Mouse (Mus musculus): Measurements from ENCODE around the gene Cox20. TPM values are rescaled to one million over a fixed set of nuclear protein-coding genes. Genes with fewer than 3 reads are reported as not detected.
"Not testable (repeated sequence)": the region's sequence is repeated elsewhere in the genome, so short reads cannot be mapped to it uniquely, and the experiment has no call there.

Cox20 gene
- 101 TPM in 2 replicates for polyA plus RNA-seq (2015; fragmentation: Nextera tagmentation; extraction: Ambion mirVana)

GRCm38 (mm10) chr1:178318389-178319184 is at the start of gene Cox20:
Gene Cox20 (plus strand): TSS chr1:178319130.
- Histone ChIP-seq H3K9me3 (no peaks in the 10 kb centered on the region), H3K4me3 (peak within 1 kb of the TSS; percentile 62), H3K36me3 (peaks cover 27% of the 10 kb centered on the region), H3K9ac (peak within 1 kb of the TSS; percentile 78), H3K4me2 (peak within 1 kb of the TSS; percentile 54), H3K4me1 (peaks cover 14% of the 10 kb centered on the region), H3K27ac (peak within 1 kb of the TSS; percentile 100), H3K27me3 (no peaks in the 10 kb centered on the region)
- peak; percentile 95 for ATAC-seq (ENCODE audit: insufficient number of reproducible peaks, low FRiP score, low TSS enrichment, low read depth)
- WGBS = under 1% methylated on average over 83 of the region's 83 CpGs

- no peak overlapping the region for H3K4me2 ChIP-seq
- peaks cover 4% of the 10 kb centered on the region; the same call in 1 of the 2 replicates for H3K4me1 ChIP-seq
- no peaks in the 10 kb centered on the region for H3K27me3 ChIP-seq
- 24% methylated on average over 6 of the region's 6 CpGs for WGBS
- no peaks in the 10 kb centered on the region for H3K36me3 ChIP-seq
- no peak overlapping the region for H3K27ac ChIP-seq
- H3K9ac ChIP-seq = no peak overlapping the region
- ATAC-seq (ENCODE audit: insufficient number of reproducible peaks, low FRiP score, low TSS enrichment, low read depth) = no peak
- H3K4me3 ChIP-seq = no peak overlapping the region
- no peaks in the 10 kb centered on the region for H3K9me3 ChIP-seq
Measured at GRCm38 (mm10) chr1:178270635-178271034, 48.3 kb upstream of the Cox20 start.

- no peak overlapping the region for H3K27ac ChIP-seq
- no peaks in the 10 kb centered on the region for H3K27me3 ChIP-seq
- H3K9ac ChIP-seq = no peak overlapping the region
- H3K9me3 ChIP-seq = no peaks in the 10 kb centered on the region
- WGBS = 17% methylated on average over 9 of the region's 9 CpGs
- peak overlapping the region; percentile 65 for H3K4me3 ChIP-seq
- H3K4me2 ChIP-seq = peak overlapping the region; percentile 87
- H3K4me1 ChIP-seq = peaks cover 14% of the 10 kb centered on the region; the same call in 1 of the 2 replicates
- H3K36me3 ChIP-seq = no peaks in the 10 kb centered on the region
- no peak for ATAC-seq (ENCODE audit: insufficient number of reproducible peaks, low FRiP score, low TSS enrichment, low read depth)
Measured at GRCm38 (mm10) chr1:178275174-178275730, 43.7 kb upstream of the Cox20 start.

GRCm38 (mm10) chr1:178275738-178276053 is 43.2 kb upstream of the Cox20 start:
- Histone ChIP-seq H3K9me3 (no peaks in the 10 kb centered on the region), H3K27ac (peak overlapping the region; percentile 87), H3K4me1 (peaks cover 14% of the 10 kb centered on the region; the same call in 1 of the 2 replicates), H3K36me3 (no peaks in the 10 kb centered on the region), H3K9ac (peak overlapping the region; percentile 88), H3K4me2 (peak overlapping the region; percentile 87), H3K4me3 (peak overlapping the region; percentile 65), H3K27me3 (no peaks in the 10 kb centered on the region)
- ATAC-seq (ENCODE audit: insufficient number of reproducible peaks, low FRiP score, low TSS enrichment, low read depth) = no peak; the same call in 1 of the 2 replicates
- 3% methylated on average over 11 of the region's 11 CpGs for WGBS

- Histone ChIP-seq H3K27ac (peak overlapping the region; percentile 87), H3K27me3 (no peaks in the 10 kb centered on the region), H3K9me3 (no peaks in the 10 kb centered on the region)
Measured at GRCm38 (mm10) chr1:178276054-178276911, 42.6 kb upstream of the Cox20 start.

GRCm38 (mm10) chr1:178283314-178283713 is 35.6 kb upstream of the Cox20 start:
- H3K9me3 ChIP-seq; H3K27me3 ChIP-seq; H3K27ac ChIP-seq; H3K36me3 ChIP-seq; ATAC-seq (ENCODE audit: insufficient number of reproducible peaks, low FRiP score, low TSS enrichment, low read depth); H3K4me3 ChIP-seq; H3K4me2 ChIP-seq; H3K4me1 ChIP-seq; H3K9ac ChIP-seq: not testable (repeated sequence)
- WGBS = 91% methylated on average over 3 of the region's 3 CpGs

More at GRCm38 (mm10) chr1:178276054-178276911, 42.6 kb upstream of the Cox20 start:
- Histone ChIP-seq H3K36me3 (no peaks in the 10 kb centered on the region), H3K4me3 (peak overlapping the region; percentile 65), H3K9ac (peak overlapping the region; percentile 88), H3K4me2 (peak overlapping the region; percentile 87), H3K4me1 (peaks cover 14% of the 10 kb centered on the region; the same call in 1 of the 2 replicates)
- under 1% methylated on average over 66 of the region's 87 CpGs for WGBS
- peak; percentile 80 for ATAC-seq (ENCODE audit: insufficient number of reproducible peaks, low FRiP score, low TSS enrichment, low read depth)

GRCm38 (mm10) chr1:178283946-178284720 is 34.8 kb upstream of the Cox20 start:
- H3K27ac ChIP-seq = no peak overlapping the region
- H3K9me3 ChIP-seq = no peaks in the 10 kb centered on the region; the same call in 1 of the 2 replicates
- H3K27me3 ChIP-seq = no peaks in the 10 kb centered on the region
- H3K36me3 ChIP-seq = no peaks in the 10 kb centered on the region
- H3K9ac ChIP-seq = no peak overlapping the region
- no peak overlapping the region for H3K4me3 ChIP-seq
- H3K4me1 ChIP-seq = no peaks in the 10 kb centered on the region
- no peak for ATAC-seq (ENCODE audit: insufficient number of reproducible peaks, low FRiP score, low TSS enrichment, low read depth)
- no peak overlapping the region for H3K4me2 ChIP-seq
- WGBS = 68% methylated on average over 2 of the region's 2 CpGs

GRCm38 (mm10) chr1:178287601-178288176 is 31.2 kb upstream of the Cox20 start:
- Histone ChIP-seq H3K27ac (no peak overlapping the region), H3K4me1 (no peaks in the 10 kb centered on the region), H3K4me2 (no peak overlapping the region), H3K9ac (no peak overlapping the region), H3K9me3 (no peaks in the 10 kb centered on the region; the same call in 1 of the 2 replicates), H3K27me3 (no peaks in the 10 kb centered on the region), H3K36me3 (no peaks in the 10 kb centered on the region), H3K4me3 (no peak overlapping the region)
- ATAC-seq (ENCODE audit: insufficient number of reproducible peaks, low FRiP score, low TSS enrichment, low read depth) = no peak
- 57% methylated on average over 8 of the region's 8 CpGs for WGBS

- Histone ChIP-seq H3K27ac (no peak overlapping the region), H3K4me1 (no peaks in the 10 kb centered on the region), H3K4me3 (no peak overlapping the region), H3K36me3 (no peaks in the 10 kb centered on the region), H3K9ac (no peak overlapping the region), H3K4me2 (no peak overlapping the region), H3K9me3 (no peaks in the 10 kb centered on the region), H3K27me3 (no peaks in the 10 kb centered on the region)
- 60% methylated on average over 3 of the region's 3 CpGs for WGBS
- ATAC-seq (ENCODE audit: insufficient number of reproducible peaks, low FRiP score, low TSS enrichment, low read depth) = no peak
Measured at GRCm38 (mm10) chr1:178291716-178292115, 27.2 kb upstream of the Cox20 start.

GRCm38 (mm10) chr1:178294051-178294450 is 24.9 kb upstream of the Cox20 start:
- 85% methylated on average over 1 of the region's 1 CpGs for WGBS
- H3K9ac ChIP-seq = no peak overlapping the region

GRCm38 (mm10) chr1:178301261-178301660 is 17.7 kb upstream of the Cox20 start:
- H3K27ac ChIP-seq; H3K27me3 ChIP-seq; H3K4me1 ChIP-seq; H3K36me3 ChIP-seq; ATAC-seq (ENCODE audit: insufficient number of reproducible peaks, low FRiP score, low TSS enrichment, low read depth); H3K9ac ChIP-seq; H3K4me3 ChIP-seq; H3K4me2 ChIP-seq; H3K9me3 ChIP-seq: not testable (repeated sequence)
- 85% methylated on average over 2 of the region's 2 CpGs for WGBS

More at GRCm38 (mm10) chr1:178294051-178294450, 24.9 kb upstream of the Cox20 start:
- H3K4me2 ChIP-seq = no peak overlapping the region
- no peaks in the 10 kb centered on the region for H3K27me3 ChIP-seq
- H3K4me1 ChIP-seq = no peaks in the 10 kb centered on the region
- no peak overlapping the region for H3K4me3 ChIP-seq
- no peak for ATAC-seq (ENCODE audit: insufficient number of reproducible peaks, low FRiP score, low TSS enrichment, low read depth)
- H3K27ac ChIP-seq = no peak overlapping the region
- no peaks in the 10 kb centered on the region for H3K36me3 ChIP-seq
- no peaks in the 10 kb centered on the region for H3K9me3 ChIP-seq
